Mouse (Mus musculus): Measurements from ENCODE around the gene Slc25a16.
A peak's percentile ranks its signal among the peaks of the same experiment; 100 is the strongest.
"Not testable (repeated sequence)": the region's sequence is repeated elsewhere in the genome, so short reads cannot be mapped to it uniquely, and the experiment has no call there.

Slc25a16 gene

DNA sequence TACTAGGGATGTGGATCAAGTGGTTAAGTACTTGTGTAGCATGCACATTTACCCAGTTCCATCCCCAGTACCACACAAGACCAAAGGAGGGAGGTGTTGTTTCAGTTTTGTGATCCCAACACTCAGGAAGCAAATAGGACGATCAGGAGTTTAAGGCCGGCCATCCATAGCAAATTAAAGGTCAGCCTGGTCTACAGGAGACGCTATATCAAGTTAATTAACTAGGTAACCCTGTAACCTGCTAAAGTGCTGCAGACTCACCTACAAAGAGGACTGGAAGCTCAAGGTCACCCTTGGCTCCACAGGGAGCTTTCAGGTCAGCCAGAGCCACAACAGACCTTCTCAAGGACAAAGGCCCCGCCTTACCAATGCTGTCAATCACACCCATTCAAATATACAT, 23.7 kb upstream of the Slc25a16 start:
- H3K36me3 ChIP-seq (ENCODE audit: insufficient read depth, low read length) = peaks cover 14% of the 10 kb centered on the region
- peaks cover 66% of the 10 kb centered on the region for H3K4me1 ChIP-seq (replicated peaks; ENCODE audit: low read depth, low read length)
- peak overlapping the region; percentile 95 for H3K4me3 ChIP-seq (replicated peaks; ENCODE audit: low read length)
- no peaks in the 10 kb centered on the region for H3K27me3 ChIP-seq (ENCODE audit: insufficient read depth, low read length)
- TF ChIP-seq POU5F1 (IDR thresholded peaks at IDR 0.05; ENCODE audit: borderline replicate concordance, low read length) = no peak
- peak; percentile 78; the same call in 1 of the 2 replicates for TF ChIP-seq NANOG (IDR thresholded peaks at IDR 0.05; ENCODE audit: borderline replicate concordance, low read length)
- TF ChIP-seq CTCF (conservative IDR thresholded peaks at IDR 0.05; ENCODE audit: low read length) = peak; percentile 6; the same call in 1 of the 2 replicates
- H3K9me3 ChIP-seq (ENCODE audit: low read length) = no peaks in the 10 kb centered on the region

DNA sequence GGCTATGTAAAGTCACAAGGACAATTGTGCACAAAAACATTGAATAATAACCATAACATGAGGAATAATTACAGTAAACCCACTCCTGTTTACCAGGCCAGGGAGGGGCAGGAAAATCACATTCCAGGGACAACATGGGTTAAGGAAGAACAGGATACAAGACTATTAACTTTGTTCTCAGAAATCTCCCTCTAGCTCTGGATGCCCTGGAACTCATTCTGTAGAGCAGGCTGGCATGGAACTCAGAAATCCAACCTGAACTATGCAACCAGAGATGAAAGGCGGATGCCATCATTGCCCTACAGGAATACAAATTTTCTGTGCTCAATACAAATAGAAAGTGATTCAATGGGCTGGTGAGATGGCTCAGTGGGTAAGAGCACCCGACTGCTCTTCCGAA, 23.0 kb upstream of the Slc25a16 start:
- Histone ChIP-seq H3K4me3 (replicated peaks; ENCODE audit: low read length) (peak overlapping the region; percentile 95), H3K36me3 (ENCODE audit: insufficient read depth, low read length) (peaks cover 13% of the 10 kb centered on the region), H3K27me3 (ENCODE audit: insufficient read depth, low read length) (no peaks in the 10 kb centered on the region), H3K4me1 (replicated peaks; ENCODE audit: low read depth, low read length) (peaks cover 73% of the 10 kb centered on the region), H3K9me3 (ENCODE audit: low read length) (no peaks in the 10 kb centered on the region)
- TF ChIP-seq NANOG (IDR thresholded peaks at IDR 0.05; ENCODE audit: borderline replicate concordance, low read length) = no peak
- no peak for TF ChIP-seq POU5F1 (IDR thresholded peaks at IDR 0.05; ENCODE audit: borderline replicate concordance, low read length)
- TF ChIP-seq CTCF (conservative IDR thresholded peaks at IDR 0.05; ENCODE audit: low read length) = no peak

DNA sequence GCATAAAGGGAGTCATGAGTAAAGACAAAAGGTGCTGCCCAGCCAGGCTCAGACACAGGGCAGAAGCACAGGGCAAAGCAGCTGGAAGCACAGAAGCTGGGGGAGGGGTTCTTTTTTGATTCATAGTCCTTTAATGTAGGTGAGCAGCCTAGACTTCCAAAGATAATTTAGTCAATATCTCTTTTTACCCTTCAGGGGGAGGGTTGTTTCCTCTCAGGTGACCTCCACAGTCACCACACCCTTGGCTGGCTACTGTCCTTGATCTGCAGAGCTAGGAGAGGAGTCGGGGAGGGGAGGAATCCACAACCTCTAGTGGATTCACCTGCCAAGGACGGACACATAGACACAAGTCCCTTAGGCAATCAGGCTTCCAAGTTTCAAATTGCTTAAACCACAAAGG, 22.4 kb upstream of the Slc25a16 start:
- peaks cover 13% of the 10 kb centered on the region for H3K36me3 ChIP-seq (ENCODE audit: insufficient read depth, low read length)
- H3K9me3 ChIP-seq (ENCODE audit: low read length) = no peaks in the 10 kb centered on the region
- H3K4me3 ChIP-seq (replicated peaks; ENCODE audit: low read length) = peak overlapping the region; percentile 95
- H3K27me3 ChIP-seq (ENCODE audit: insufficient read depth, low read length) = no peaks in the 10 kb centered on the region
- peaks cover 79% of the 10 kb centered on the region for H3K4me1 ChIP-seq (replicated peaks; ENCODE audit: low read depth, low read length)
- TF ChIP-seq NANOG (IDR thresholded peaks at IDR 0.05; ENCODE audit: borderline replicate concordance, low read length) = no peak
- TF ChIP-seq CTCF (conservative IDR thresholded peaks at IDR 0.05; ENCODE audit: low read length) = no peak
- TF ChIP-seq POU5F1 (IDR thresholded peaks at IDR 0.05; ENCODE audit: borderline replicate concordance, low read length) = no peak

DNA sequence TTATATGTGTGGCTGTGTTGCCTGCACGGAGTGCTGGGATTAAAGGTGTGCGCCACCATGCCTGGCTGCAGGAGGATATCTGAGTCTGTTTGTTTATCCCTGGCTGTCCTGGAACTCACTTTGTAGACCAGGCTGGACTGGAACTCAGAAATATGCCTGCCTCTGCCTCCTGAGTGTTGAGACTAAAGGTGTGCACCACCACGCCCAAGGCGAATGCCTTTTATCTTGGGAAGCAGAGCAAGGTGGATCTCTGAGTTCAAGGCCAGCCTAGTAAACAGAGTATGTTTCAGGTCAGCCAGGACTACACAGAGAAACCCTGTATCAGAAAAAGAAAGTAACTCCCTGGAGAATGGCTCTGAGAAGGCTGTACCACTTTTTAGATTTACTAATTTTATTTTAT, 20.3 kb upstream of the Slc25a16 start:
- Histone ChIP-seq H3K4me1 (replicated peaks; ENCODE audit: low read depth, low read length) (peaks cover 72% of the 10 kb centered on the region), H3K27me3 (ENCODE audit: insufficient read depth, low read length) (no peaks in the 10 kb centered on the region), H3K36me3 (ENCODE audit: insufficient read depth, low read length) (peaks cover 7% of the 10 kb centered on the region; the same call in 1 of the 2 replicates), H3K9me3 (ENCODE audit: low read length) (no peaks in the 10 kb centered on the region), H3K4me3 (replicated peaks; ENCODE audit: low read length) (peak overlapping the region; percentile 7; the same call in 1 of the 2 replicates)
- TF ChIP-seq NANOG (IDR thresholded peaks at IDR 0.05; ENCODE audit: borderline replicate concordance, low read length) = no peak
- no peak for TF ChIP-seq CTCF (conservative IDR thresholded peaks at IDR 0.05; ENCODE audit: low read length)
- TF ChIP-seq POU5F1 (IDR thresholded peaks at IDR 0.05; ENCODE audit: borderline replicate concordance, low read length) = no peak

DNA sequence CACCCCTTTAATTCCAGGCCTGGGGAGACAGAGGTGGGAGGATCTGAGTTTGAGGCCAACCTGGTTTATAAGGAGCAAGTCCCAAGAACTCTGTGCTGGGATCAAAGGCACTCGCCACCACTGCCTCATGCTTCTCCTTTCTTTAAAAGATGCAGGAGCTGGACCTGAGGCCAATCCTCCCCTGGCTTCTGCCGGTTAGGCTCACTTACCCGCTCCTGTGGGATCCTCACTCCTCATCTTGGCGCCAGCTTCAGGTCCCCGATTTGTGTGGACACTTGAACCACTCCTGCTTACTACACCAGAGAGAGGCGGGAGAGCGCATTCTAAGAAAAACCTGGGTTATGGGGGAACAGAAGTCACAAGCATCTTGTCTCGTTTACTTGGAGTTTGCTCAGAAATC, 18.6 kb upstream of the Slc25a16 start:
- Histone ChIP-seq H3K27me3 (ENCODE audit: insufficient read depth, low read length) (no peaks in the 10 kb centered on the region), H3K4me1 (replicated peaks; ENCODE audit: low read depth, low read length) (peaks cover 66% of the 10 kb centered on the region)
- no peak for TF ChIP-seq POU5F1 (IDR thresholded peaks at IDR 0.05; ENCODE audit: borderline replicate concordance, low read length)
- no peak for TF ChIP-seq NANOG (IDR thresholded peaks at IDR 0.05; ENCODE audit: borderline replicate concordance, low read length)
- no peak for TF ChIP-seq CTCF (conservative IDR thresholded peaks at IDR 0.05; ENCODE audit: low read length)

DNA sequence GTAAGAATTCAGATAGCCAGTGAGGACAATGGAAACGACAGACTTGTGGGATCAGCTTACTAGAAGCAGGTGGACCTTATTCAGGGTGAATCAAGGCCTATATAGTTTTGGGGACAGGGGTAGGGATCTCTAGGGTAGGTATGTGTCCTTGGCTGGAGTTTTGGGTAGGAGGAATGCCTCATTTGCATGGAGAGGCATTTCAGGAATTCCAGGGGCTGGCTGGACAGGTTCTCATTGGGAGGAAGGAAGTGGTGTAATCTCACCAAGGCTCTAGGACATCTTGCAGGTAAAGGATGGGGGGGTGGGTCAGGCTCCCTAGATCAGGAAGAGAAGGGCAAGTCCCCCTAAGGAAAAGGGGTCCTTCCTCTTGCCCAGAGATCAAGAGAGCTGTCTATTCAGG, 17.6 kb upstream of the Slc25a16 start:
- no peaks in the 10 kb centered on the region for H3K27me3 ChIP-seq (ENCODE audit: insufficient read depth, low read length)
- peak overlapping the region; percentile 58 for H3K4me3 ChIP-seq (replicated peaks; ENCODE audit: low read length)
- no peaks in the 10 kb centered on the region for H3K36me3 ChIP-seq (ENCODE audit: insufficient read depth, low read length)
- H3K4me1 ChIP-seq (replicated peaks; ENCODE audit: low read depth, low read length) = peaks cover 64% of the 10 kb centered on the region
- H3K9me3 ChIP-seq (ENCODE audit: low read length) = peaks cover 1% of the 10 kb centered on the region; the same call in 1 of the 2 replicates
- TF ChIP-seq CTCF (conservative IDR thresholded peaks at IDR 0.05; ENCODE audit: low read length) (no peak), NANOG (IDR thresholded peaks at IDR 0.05; ENCODE audit: borderline replicate concordance, low read length) (no peak), POU5F1 (IDR thresholded peaks at IDR 0.05; ENCODE audit: borderline replicate concordance, low read length) (no peak)

More for the DNA sequence above, 18.6 kb upstream of the Slc25a16 start:
- H3K4me3 ChIP-seq (replicated peaks; ENCODE audit: low read length) = peak overlapping the region; percentile 67
- H3K36me3 ChIP-seq (ENCODE audit: insufficient read depth, low read length) = no peaks in the 10 kb centered on the region
- H3K9me3 ChIP-seq (ENCODE audit: low read length) = no peaks in the 10 kb centered on the region

DNA sequence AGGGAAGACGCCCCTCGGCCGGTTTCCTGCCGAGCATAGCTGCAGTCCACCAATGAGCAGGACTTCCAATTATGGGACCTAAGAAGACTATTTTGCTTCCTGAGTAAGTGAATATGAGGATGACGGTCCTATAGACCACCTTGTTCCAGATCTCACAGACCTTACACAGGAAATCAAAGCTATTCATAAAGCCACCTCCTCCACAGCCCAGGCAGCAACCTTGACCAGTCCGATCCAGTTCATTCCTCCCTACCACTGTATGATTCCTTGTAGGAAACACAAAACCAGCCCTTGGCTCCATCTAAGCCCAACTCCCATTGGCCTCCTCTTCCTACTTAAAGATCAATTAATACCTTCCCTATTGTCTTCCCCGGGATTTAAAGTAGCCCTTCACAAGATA, 14.1 kb upstream of the Slc25a16 start:
- H3K4me3 ChIP-seq (replicated peaks; ENCODE audit: low read length) = peak overlapping the region; percentile 11; the same call in 1 of the 2 replicates
- no peaks in the 10 kb centered on the region for H3K36me3 ChIP-seq (ENCODE audit: insufficient read depth, low read length)
- H3K4me1 ChIP-seq (replicated peaks; ENCODE audit: low read depth, low read length) = peaks cover 52% of the 10 kb centered on the region
- TF ChIP-seq NANOG (IDR thresholded peaks at IDR 0.05; ENCODE audit: borderline replicate concordance, low read length) (no peak), POU5F1 (IDR thresholded peaks at IDR 0.05; ENCODE audit: borderline replicate concordance, low read length) (no peak), CTCF (conservative IDR thresholded peaks at IDR 0.05; ENCODE audit: low read length) (no peak)
- peaks cover 4% of the 10 kb centered on the region; the same call in 1 of the 2 replicates for H3K9me3 ChIP-seq (ENCODE audit: low read length)
- H3K27me3 ChIP-seq (ENCODE audit: insufficient read depth, low read length) = no peaks in the 10 kb centered on the region

DNA sequence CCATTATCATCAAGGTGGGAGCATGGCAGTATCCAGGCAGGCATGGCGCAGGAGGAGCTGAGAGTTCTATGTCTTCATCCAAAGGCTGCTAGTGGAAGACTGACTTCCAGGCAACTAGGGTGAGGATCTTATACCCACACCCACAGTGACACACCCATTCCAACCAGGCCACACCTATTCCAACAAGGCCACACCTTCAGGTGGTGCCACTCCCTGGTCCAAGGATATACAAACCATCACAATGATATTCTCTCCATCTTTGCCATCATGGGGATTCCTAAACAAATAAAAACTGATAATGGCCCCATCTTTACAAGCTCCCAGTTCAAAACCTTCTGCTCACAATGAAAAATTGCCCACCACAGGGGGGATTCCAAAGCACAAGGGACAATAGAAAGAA, 11.5 kb upstream of the Slc25a16 start, which contains the start of gene Tet1:
Gene Tet1, minus strand, starts transcription at position 101 of the 400 bp plus-strand sequence.
- H3K4me1 ChIP-seq (replicated peaks; ENCODE audit: low read depth, low read length) = peaks cover 33% of the 10 kb centered on the region
- H3K36me3 ChIP-seq (ENCODE audit: insufficient read depth, low read length); H3K27me3 ChIP-seq (ENCODE audit: insufficient read depth, low read length); H3K9me3 ChIP-seq (ENCODE audit: low read length): not testable (repeated sequence)
- H3K4me3 ChIP-seq (replicated peaks; ENCODE audit: low read length) = 0 out of 2 replicates have a peak within 1 kb of the TSS, but pooled peaks have one; percentile 8

DNA sequence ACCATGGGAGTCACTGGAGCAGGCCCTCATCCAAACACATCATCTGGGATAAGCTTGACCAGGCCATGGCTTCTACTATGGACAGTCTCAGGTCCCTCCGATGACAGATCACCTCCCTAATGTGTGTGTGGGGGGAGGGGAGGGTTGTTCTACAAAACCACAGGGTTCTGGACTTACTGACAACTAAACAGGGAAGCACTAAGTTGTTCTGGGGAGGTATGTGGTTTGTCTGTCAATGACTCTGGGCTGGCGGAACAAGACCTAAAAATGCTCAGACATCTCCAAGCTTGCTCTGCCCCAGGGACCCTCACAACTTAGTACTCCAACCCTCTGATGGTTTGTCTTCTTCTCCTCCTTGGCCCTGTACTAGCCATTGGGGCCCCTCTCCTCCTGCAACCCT, 9.3 kb upstream of the Slc25a16 start:
- Histone ChIP-seq H3K9me3 (ENCODE audit: low read length) (peaks cover 7% of the 10 kb centered on the region; the same call in 1 of the 2 replicates), H3K4me3 (replicated peaks; ENCODE audit: low read length) (no peak overlapping the region), H3K4me1 (replicated peaks; ENCODE audit: low read depth, low read length) (peaks cover 21% of the 10 kb centered on the region), H3K27me3 (ENCODE audit: insufficient read depth, low read length) (no peaks in the 10 kb centered on the region), H3K36me3 (ENCODE audit: insufficient read depth, low read length) (no peaks in the 10 kb centered on the region)
- no peak for TF ChIP-seq CTCF (conservative IDR thresholded peaks at IDR 0.05; ENCODE audit: low read length)
- no peak for TF ChIP-seq NANOG (IDR thresholded peaks at IDR 0.05; ENCODE audit: borderline replicate concordance, low read length)
- no peak for TF ChIP-seq POU5F1 (IDR thresholded peaks at IDR 0.05; ENCODE audit: borderline replicate concordance, low read length)

All from E14TG2a.4 (cell line).